Mouse (Mus musculus): ENCODE measurements around the gene 4933425L06Rik.

GRCm38 (mm10) chr13:105121617-105122016, 39.7 kb downstream of the 4933425L06Rik start:
- no peak for TF ChIP-seq POLR2A (IDR thresholded peaks at IDR 0.05; ENCODE audit: borderline replicate concordance, low read depth, low read length)
- TF ChIP-seq CTCF (IDR thresholded peaks at IDR 0.05; ENCODE audit: low read depth, low read length) = no peak

All from bone marrow macrophage, adult 2 months (primary cell).